Mouse (Mus musculus): ENCODE data around the gene Nrn1l. TPM values are rescaled to one million over a fixed set of nuclear protein-coding genes. Genes with fewer than 3 reads are reported as not detected.
A peak's percentile ranks its signal among the peaks of the same experiment; 100 is the strongest.

Nrn1l gene
- polyA plus RNA-seq, 1 experiment from 2014 or later = 0.27 TPM

- H3K9ac ChIP-seq (replicated peaks; ENCODE audit: low read depth) = peak within 1 kb of the TSS; percentile 98
- WGBS = under 1% methylated on average over 51 of the region's 68 CpGs
These were observed 7.0 kb downstream of the Nrn1l start, which contains the start of gene Pskh1 for GRCm38 (mm10) chr8:105900180-105900940. Gene Pskh1 (plus strand): TSS chr8:105900441.

GRCm38 (mm10) chr8:105900941-105901616 lies 7.7 kb downstream of the Nrn1l start:
- peak overlapping the region; percentile 98 for H3K9ac ChIP-seq (replicated peaks; ENCODE audit: low read depth)
- H3K27ac ChIP-seq (ENCODE audit: low read length) = peak overlapping the region; percentile 92
- H3K36me3 ChIP-seq (ENCODE audit: insufficient read depth, low read length) = no peaks in the 10 kb centered on the region
- no peak for TF ChIP-seq CTCF (IDR thresholded peaks at IDR 0.05)
- peak overlapping the region; percentile 96 for H3K4me3 ChIP-seq (ENCODE audit: low read depth, low read length)
- no peaks in the 10 kb centered on the region for H3K27me3 ChIP-seq (replicated peaks; ENCODE audit: insufficient read depth, low read length)
- WGBS = 25% methylated on average over 16 of the region's 16 CpGs
- H3K4me2 ChIP-seq (replicated peaks; ENCODE audit: low read depth, low read length) = peak overlapping the region; percentile 79
- no peaks in the 10 kb centered on the region for H3K9me3 ChIP-seq (ENCODE audit: low read length)
- peaks cover 6% of the 10 kb centered on the region; the same call in 1 of the 2 replicates for H3K4me1 ChIP-seq (ENCODE audit: insufficient read depth, low read depth, low read length)
- 0 out of 2 replicates have a peak, but pooled peaks have one; percentile 1 for ATAC-seq
- DNase-seq (ENCODE audit: low spot score) = no peak

More at GRCm38 (mm10) chr8:105900180-105900940, 7.0 kb downstream of the Nrn1l start, which contains the start of gene Pskh1:
- H3K4me3 ChIP-seq (ENCODE audit: low read depth, low read length) = peak within 1 kb of the TSS; percentile 96
- H3K4me2 ChIP-seq (replicated peaks; ENCODE audit: low read depth, low read length) = peak within 1 kb of the TSS; percentile 79
- H3K9me3 ChIP-seq (ENCODE audit: low read length) = no peaks in the 10 kb centered on the region
- TF ChIP-seq CTCF (IDR thresholded peaks at IDR 0.05) (peak; percentile 30), EP300 (IDR thresholded peaks at IDR 0.05) (no peak)
- H3K4me1 ChIP-seq (ENCODE audit: insufficient read depth, low read depth, low read length) = peaks cover 6% of the 10 kb centered on the region; the same call in 1 of the 2 replicates
- ATAC-seq (peak; percentile 97), DNase-seq (ENCODE audit: low spot score) (peak; percentile 96)
- no peaks in the 10 kb centered on the region for H3K27me3 ChIP-seq (replicated peaks; ENCODE audit: insufficient read depth, low read length)
- peak within 1 kb of the TSS; percentile 92 for H3K27ac ChIP-seq (ENCODE audit: low read length)
- H3K36me3 ChIP-seq (ENCODE audit: insufficient read depth, low read length) = no peaks in the 10 kb centered on the region

GRCm38 (mm10) chr8:105919390-105919789 lies 26.0 kb downstream of the Nrn1l start:
- DNase-seq (ENCODE audit: low spot score) = no peak
- WGBS = 86% methylated on average over 3 of the region's 3 CpGs

GRCm38 (mm10) chr8:105925123-105925522 lies 31.8 kb downstream of the Nrn1l start:
- Histone ChIP-seq H3K36me3 (ENCODE audit: insufficient read depth, low read length) (peaks cover 2% of the 10 kb centered on the region; the same call in 1 of the 2 replicates), H3K27ac (ENCODE audit: low read length) (no peak overlapping the region), H3K9me3 (ENCODE audit: low read length) (no peaks in the 10 kb centered on the region), H3K4me3 (ENCODE audit: low read depth, low read length) (no peak overlapping the region), H3K4me1 (ENCODE audit: insufficient read depth, low read depth, low read length) (no peaks in the 10 kb centered on the region), H3K27me3 (replicated peaks; ENCODE audit: insufficient read depth, low read length) (no peaks in the 10 kb centered on the region), H3K4me2 (replicated peaks; ENCODE audit: low read depth, low read length) (no peak overlapping the region), H3K9ac (replicated peaks; ENCODE audit: low read depth) (no peak overlapping the region)
- TF ChIP-seq CTCF (IDR thresholded peaks at IDR 0.05) (no peak), EP300 (IDR thresholded peaks at IDR 0.05) (no peak)
- no peak for DNase-seq (ENCODE audit: low spot score)
- ATAC-seq = no peak
- 61% methylated on average over 3 of the region's 3 CpGs for WGBS

More at GRCm38 (mm10) chr8:105919390-105919789, 26.0 kb downstream of the Nrn1l start:
- no peak overlapping the region for H3K27ac ChIP-seq (ENCODE audit: low read length)
- H3K4me3 ChIP-seq (ENCODE audit: low read depth, low read length) = no peak overlapping the region
- no peaks in the 10 kb centered on the region for H3K36me3 ChIP-seq (ENCODE audit: insufficient read depth, low read length)
- no peaks in the 10 kb centered on the region for H3K27me3 ChIP-seq (replicated peaks; ENCODE audit: insufficient read depth, low read length)
- H3K4me1 ChIP-seq (ENCODE audit: insufficient read depth, low read depth, low read length) = no peaks in the 10 kb centered on the region
- no peak overlapping the region for H3K4me2 ChIP-seq (replicated peaks; ENCODE audit: low read depth, low read length)
- TF ChIP-seq CTCF (IDR thresholded peaks at IDR 0.05) = no peak
- no peak for TF ChIP-seq EP300 (IDR thresholded peaks at IDR 0.05)
- no peaks in the 10 kb centered on the region for H3K9me3 ChIP-seq (ENCODE audit: low read length)
- ATAC-seq = no peak
- no peak overlapping the region for H3K9ac ChIP-seq (replicated peaks; ENCODE audit: low read depth)

- Histone ChIP-seq H3K36me3 (ENCODE audit: insufficient read depth, low read length) (peaks cover 10% of the 10 kb centered on the region; the same call in 1 of the 2 replicates), H3K9me3 (ENCODE audit: low read length) (no peaks in the 10 kb centered on the region), H3K4me2 (replicated peaks; ENCODE audit: low read depth, low read length) (no peak overlapping the region), H3K4me1 (ENCODE audit: insufficient read depth, low read depth, low read length) (no peaks in the 10 kb centered on the region), H3K27me3 (replicated peaks; ENCODE audit: insufficient read depth, low read length) (no peaks in the 10 kb centered on the region), H3K27ac (ENCODE audit: low read length) (no peak overlapping the region), H3K4me3 (ENCODE audit: low read depth, low read length) (no peak overlapping the region), H3K9ac (replicated peaks; ENCODE audit: low read depth) (no peak overlapping the region)
- WGBS = 19% methylated on average over 8 of the region's 8 CpGs
- TF ChIP-seq EP300 (IDR thresholded peaks at IDR 0.05) = no peak
- peak; percentile 96 for TF ChIP-seq CTCF (IDR thresholded peaks at IDR 0.05)
- ATAC-seq = peak; percentile 64; the same call in 1 of the 2 replicates
- peak; percentile 75 for DNase-seq (ENCODE audit: low spot score)
These were observed 37.2 kb downstream of the Nrn1l start for GRCm38 (mm10) chr8:105930602-105931001.

- TF ChIP-seq CTCF (IDR thresholded peaks at IDR 0.05) = no peak
- TF ChIP-seq EP300 (IDR thresholded peaks at IDR 0.05) = no peak
- no peak for ATAC-seq
- WGBS = 90% methylated on average over 3 of the region's 3 CpGs
These were observed 37.9 kb downstream of the Nrn1l start for GRCm38 (mm10) chr8:105931271-105931670.

More at GRCm38 (mm10) chr8:105931271-105931670, 37.9 kb downstream of the Nrn1l start:
- Histone ChIP-seq H3K9ac (replicated peaks; ENCODE audit: low read depth) (no peak overlapping the region), H3K27me3 (replicated peaks; ENCODE audit: insufficient read depth, low read length) (no peaks in the 10 kb centered on the region), H3K9me3 (ENCODE audit: low read length) (no peaks in the 10 kb centered on the region), H3K36me3 (ENCODE audit: insufficient read depth, low read length) (peaks cover 10% of the 10 kb centered on the region; the same call in 1 of the 2 replicates), H3K27ac (ENCODE audit: low read length) (no peak overlapping the region), H3K4me1 (ENCODE audit: insufficient read depth, low read depth, low read length) (no peaks in the 10 kb centered on the region; the same call in 1 of the 2 replicates), H3K4me2 (replicated peaks; ENCODE audit: low read depth, low read length) (no peak overlapping the region), H3K4me3 (ENCODE audit: low read depth, low read length) (no peak overlapping the region)
- DNase-seq (ENCODE audit: low spot score) = no peak
